In the genomic region with DNA sequence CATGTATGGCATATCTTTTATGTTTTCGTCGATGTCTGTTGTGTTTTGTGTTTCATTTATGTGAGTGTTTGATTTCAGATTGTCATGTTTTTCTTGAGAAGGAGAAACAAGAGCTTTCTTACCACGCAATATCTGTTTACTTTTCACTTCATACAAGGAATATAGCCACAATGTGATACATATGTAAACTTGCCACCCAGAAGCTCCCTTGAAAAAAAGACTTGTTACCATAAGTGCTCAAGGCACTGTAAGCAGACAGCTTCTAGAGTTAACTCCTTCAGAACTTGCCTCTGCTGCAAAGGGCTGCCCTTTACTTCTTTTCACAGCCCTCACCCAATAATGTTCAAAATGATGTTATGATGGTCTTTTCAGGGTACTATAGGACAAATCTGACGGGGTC, we compare ENCODE assay signal across 43 mouse cellular contexts. TPM values are rescaled to one million over a fixed set of nuclear protein-coding genes. Genes with fewer than 3 reads are reported as not detected.
"Had no signal": no experiment of that assay in that cellular context is flagged by ENCODE, and none has a peak within 500 bp of the region (broad histone marks: within the 10 kb centered on the region; RNA-seq: fewer than 3 reads in every experiment).

No protein-coding gene starts in this region.

- DNase-seq: heart, postnatal 10 days; heart, postnatal 14 days; heart, postnatal 36 days; heart, postnatal 4 days; kidney, adult 11 months; kidney, adult 18-20 months; kidney, adult 2 months; kidney, adult 8-10 months; kidney, adult 9 months; kidney, postnatal 10 days; kidney, postnatal 14 days; kidney, postnatal 25 days; kidney, postnatal 36 days; kidney, postnatal 4 days; layer of hippocampus, adult 9-11 months; layer of hippocampus, postnatal 36 days had no signal

- H3K9me3 ChIP-seq: heart, embryonic 10.5 days; heart, embryonic 12.5 days; heart, embryonic 13.5 days; heart, embryonic 15.5 days; hindbrain, embryonic 10.5 days; hindbrain, embryonic 12.5 days; hindbrain, embryonic 13.5 days; hindbrain, embryonic 15.5 days; intestine, embryonic 15.5 days; kidney, embryonic 15.5 days had no signal

- H3K4me1 ChIP-seq: heart, embryonic 10.5 days; heart, embryonic 12.5 days; heart, embryonic 13.5 days; heart, embryonic 15.5 days; hindbrain, embryonic 10.5 days; hindbrain, embryonic 12.5 days; hindbrain, embryonic 13.5 days; hindbrain, embryonic 15.5 days; intestine, embryonic 15.5 days; kidney, embryonic 15.5 days had no signal

- H3K4me2 ChIP-seq: heart, embryonic 11.5 days; heart, embryonic 12.5 days; heart, embryonic 13.5 days; heart, embryonic 15.5 days; hindbrain, embryonic 12.5 days; hindbrain, embryonic 13.5 days; hindbrain, embryonic 14.5 days; hindbrain, embryonic 15.5 days; intestine, embryonic 15.5 days; kidney, embryonic 15.5 days had no signal

- H3K9ac ChIP-seq: heart, embryonic 12.5 days; heart, embryonic 13.5 days; heart, embryonic 15.5 days; hindbrain, embryonic 12.5 days; hindbrain, embryonic 13.5 days; hindbrain, embryonic 14.5 days; hindbrain, embryonic 15.5 days; intestine, embryonic 15.5 days; kidney, embryonic 15.5 days had no signal

- ATAC-seq: hindbrain, embryonic 16.5 days; hindbrain, postnatal 0 days; inflammation-experienced regulatory T-cells, adult 6 months; intestine, embryonic 15.5 days; intestine, embryonic 16.5 days; intestine, postnatal 0 days had no signal

- H3K27ac ChIP-seq: heart, embryonic 10.5 days; heart, embryonic 13.5 days; heart, embryonic 15.5 days; hindbrain, embryonic 10.5 days; hindbrain, embryonic 12.5 days; hindbrain, embryonic 13.5 days; hindbrain, embryonic 14.5 days; hindbrain, embryonic 15.5 days; hindbrain, postnatal 0 days; intestine, embryonic 15.5 days; kidney, embryonic 15.5 days; kidney, postnatal 0 days; layer of hippocampus, adult 2 months had no signal

- H3K27me3 ChIP-seq: heart, embryonic 12.5 days; heart, embryonic 13.5 days; heart, embryonic 15.5 days; hindbrain, embryonic 12.5 days; hindbrain, embryonic 13.5 days; hindbrain, embryonic 15.5 days; intestine, embryonic 15.5 days; kidney, embryonic 15.5 days had no signal

- H3K36me3 ChIP-seq: heart, embryonic 10.5 days; heart, embryonic 12.5 days; heart, embryonic 13.5 days; heart, embryonic 15.5 days; hindbrain, embryonic 10.5 days; hindbrain, embryonic 12.5 days; hindbrain, embryonic 13.5 days; hindbrain, embryonic 15.5 days; intestine, embryonic 15.5 days; kidney, embryonic 15.5 days had no signal

- H3K4me3 ChIP-seq: heart, embryonic 10.5 days; heart, embryonic 12.5 days; heart, embryonic 13.5 days; heart, embryonic 15.5 days; hindbrain, embryonic 10.5 days; hindbrain, embryonic 12.5 days; hindbrain, embryonic 13.5 days; hindbrain, embryonic 15.5 days; intestine, embryonic 15.5 days; kidney, embryonic 15.5 days; layer of hippocampus, adult 2 months had no signal

RNA-seq across cellular contexts. Expression of gene Smim9, which starts 15.2 kb away (rescaled TPM):
- polyA plus RNA-seq: heart, embryonic 10.5 days; heart, embryonic 11.5 days; heart, embryonic 12.5 days; heart, embryonic 13.5 days; heart, embryonic 14.5 days; heart, embryonic 15.5 days; heart, embryonic 16.5 days; heart, postnatal 0 days; hindbrain, embryonic 10.5 days; hindbrain, embryonic 11.5 days; hindbrain, embryonic 12.5 days; hindbrain, embryonic 13.5 days; hindbrain, embryonic 14.5 days; hindbrain, embryonic 15.5 days; hindbrain, embryonic 16.5 days; hindbrain, postnatal 0 days; inflammation-experienced regulatory T-cells, adult 6 months; intestine, embryonic 14.5 days; intestine, embryonic 15.5 days; intestine, embryonic 16.5 days; kidney, adult 2 months; kidney, embryonic 14.5 days; kidney, embryonic 15.5 days; kidney, embryonic 16.5 days; large intestine, adult 2 months had no signal
